Mouse (Mus musculus): ENCODE measurements around the gene D1Pas1. TPM values are rescaled to one million over a fixed set of nuclear protein-coding genes. Genes with fewer than 3 reads are reported as not detected.

The D1Pas1 gene
- polyA plus RNA-seq (2011; ENCODE audit: insufficient read depth, insufficient read length, low read depth, missing spikeins) = 2.3 and 2.5 TPM in 2 replicates

DNA sequence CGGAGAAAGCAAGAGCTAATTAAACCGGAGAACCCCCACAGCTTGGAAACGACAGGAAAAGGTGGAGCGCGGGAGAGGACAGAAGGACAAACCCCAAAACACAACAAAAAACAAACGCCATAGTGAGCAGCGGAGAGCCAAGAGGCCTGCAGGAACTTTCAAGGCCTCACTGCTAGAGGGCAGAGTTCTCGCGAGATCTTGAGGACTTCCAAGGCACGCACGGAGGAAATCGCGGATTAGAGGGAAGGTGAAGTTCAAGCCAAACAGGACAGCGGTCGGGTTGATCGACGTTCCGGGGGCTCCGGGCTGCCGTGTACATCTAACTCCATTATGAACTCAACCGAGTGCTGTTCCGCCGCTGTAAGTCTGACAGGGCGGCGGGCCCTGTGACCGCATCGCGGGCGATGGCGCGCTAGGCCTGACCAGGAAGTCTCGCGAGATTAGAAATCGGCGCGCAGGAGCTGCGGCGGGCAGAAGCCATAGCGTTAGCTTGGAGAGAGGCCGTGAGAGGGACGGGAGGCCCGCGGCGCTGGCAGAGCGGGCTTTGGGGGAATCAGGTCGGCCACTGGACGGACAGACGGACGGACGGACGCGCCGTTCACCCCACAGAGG lies at the start of gene D1Pas1:
TSS of gene D1Pas1 (plus strand) at position 216 of the 612 bp plus-strand sequence.
- TF ChIP-seq EP300 (IDR thresholded peaks at IDR 0.05; ENCODE audit: insufficient read depth, low read depth, low read length) (no peak), CTCF (IDR thresholded peaks at IDR 0.05; ENCODE audit: low read depth, low read length) (no peak), POLR2A (IDR thresholded peaks at IDR 0.05; ENCODE audit: insufficient read depth, low read length) (no peak)
- Histone ChIP-seq H3K27ac (ENCODE audit: insufficient read depth, low read length) (no peak within 1 kb of the TSS), H3K27me3 (ENCODE audit: control insufficient read depth, insufficient read depth, low read length, poor library complexity, severe bottlenecking) (no peaks in the 10 kb centered on the region), H3K4me1 (ENCODE audit: control insufficient read depth, insufficient read depth, low read length) (no peaks in the 10 kb centered on the region), H3K9me3 (replicated peaks; ENCODE audit: control insufficient read depth, insufficient read depth, low read length, poor library complexity, severe bottlenecking) (peaks cover 13% of the 10 kb centered on the region), H3K4me3 (ENCODE audit: low read depth, low read length) (peak within 1 kb of the TSS; percentile 64), H3K9ac (ENCODE audit: low read depth, poor library complexity, severe bottlenecking) (peak within 1 kb of the TSS; percentile 66), H3K36me3 (ENCODE audit: control insufficient read depth, insufficient read depth, low read length, poor library complexity, severe bottlenecking) (no peaks in the 10 kb centered on the region)

DNA sequence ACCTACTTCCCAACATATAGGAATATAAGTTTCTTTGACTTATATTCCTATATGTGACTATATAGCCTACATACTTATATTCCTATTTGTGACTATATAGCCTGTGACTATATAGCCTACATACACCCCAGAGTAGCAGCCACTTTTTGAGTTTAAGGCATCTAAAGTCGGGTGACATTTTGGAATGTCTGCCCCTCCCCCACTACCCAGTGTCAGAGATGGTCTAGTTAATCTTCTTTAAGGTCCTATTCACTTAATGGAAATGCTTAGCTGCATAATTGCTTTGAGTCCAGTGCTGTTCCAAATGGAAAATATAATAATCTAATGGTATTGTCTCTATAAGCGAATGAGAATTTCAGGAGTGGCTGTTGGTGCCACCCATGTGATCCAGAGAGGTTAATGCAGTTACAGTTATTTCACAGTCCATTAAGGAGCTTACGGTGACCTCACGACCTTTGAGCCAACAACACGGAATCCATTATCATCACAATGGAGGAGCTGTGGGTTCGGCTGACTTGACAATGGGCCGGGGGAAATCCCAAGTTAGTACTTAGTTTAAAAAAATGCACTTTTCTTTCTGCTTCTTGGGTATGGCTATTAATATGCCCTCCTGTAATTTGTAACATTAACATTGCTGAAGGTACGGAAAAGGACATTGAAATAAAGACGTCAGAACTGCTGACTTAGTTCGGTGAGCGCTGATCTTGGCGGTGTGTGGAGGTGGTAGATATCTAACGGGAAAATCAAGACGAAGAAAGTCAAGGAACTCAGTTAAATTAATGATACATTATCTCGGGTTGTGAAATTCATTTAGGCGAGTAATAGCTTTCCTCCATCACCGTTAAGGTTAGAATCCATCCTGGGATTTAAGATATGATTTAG lies 44.5 kb upstream of the D1Pas1 start:
- Histone ChIP-seq H3K4me1 (ENCODE audit: control insufficient read depth, insufficient read depth, low read length) (peaks cover 1% of the 10 kb centered on the region), H3K9ac (ENCODE audit: low read depth, poor library complexity, severe bottlenecking) (no peak overlapping the region), H3K27ac (ENCODE audit: insufficient read depth, low read length) (no peak overlapping the region), H3K27me3 (ENCODE audit: control insufficient read depth, insufficient read depth, low read length, poor library complexity, severe bottlenecking) (no peaks in the 10 kb centered on the region), H3K4me3 (ENCODE audit: low read depth, low read length) (no peak overlapping the region), H3K36me3 (ENCODE audit: control insufficient read depth, insufficient read depth, low read length, poor library complexity, severe bottlenecking) (no peaks in the 10 kb centered on the region), H3K9me3 (replicated peaks; ENCODE audit: control insufficient read depth, insufficient read depth, low read length, poor library complexity, severe bottlenecking) (no peaks in the 10 kb centered on the region)
- TF ChIP-seq CTCF (IDR thresholded peaks at IDR 0.05; ENCODE audit: low read depth, low read length) = no peak
- peak; percentile 82 for TF ChIP-seq EP300 (IDR thresholded peaks at IDR 0.05; ENCODE audit: insufficient read depth, low read depth, low read length)

GRCm38 (mm10) chr1:186924027-186924426 lies 43.2 kb upstream of the D1Pas1 start:
- Histone ChIP-seq H3K9me3 (replicated peaks; ENCODE audit: control insufficient read depth, insufficient read depth, low read length, poor library complexity, severe bottlenecking) (no peaks in the 10 kb centered on the region), H3K9ac (ENCODE audit: low read depth, poor library complexity, severe bottlenecking) (no peak overlapping the region), H3K27me3 (ENCODE audit: control insufficient read depth, insufficient read depth, low read length, poor library complexity, severe bottlenecking) (no peaks in the 10 kb centered on the region), H3K27ac (ENCODE audit: insufficient read depth, low read length) (no peak overlapping the region), H3K4me1 (ENCODE audit: control insufficient read depth, insufficient read depth, low read length) (peaks cover 1% of the 10 kb centered on the region), H3K36me3 (ENCODE audit: control insufficient read depth, insufficient read depth, low read length, poor library complexity, severe bottlenecking) (no peaks in the 10 kb centered on the region), H3K4me3 (ENCODE audit: low read depth, low read length) (no peak overlapping the region)
- TF ChIP-seq POLR2A (IDR thresholded peaks at IDR 0.05; ENCODE audit: insufficient read depth, low read length) = no peak
- no peak for TF ChIP-seq CTCF (IDR thresholded peaks at IDR 0.05; ENCODE audit: low read depth, low read length)
- no peak for TF ChIP-seq EP300 (IDR thresholded peaks at IDR 0.05; ENCODE audit: insufficient read depth, low read depth, low read length)

- H3K9ac ChIP-seq (ENCODE audit: low read depth, poor library complexity, severe bottlenecking) = no peak overlapping the region
- H3K36me3 ChIP-seq (ENCODE audit: control insufficient read depth, insufficient read depth, low read length, poor library complexity, severe bottlenecking) = no peaks in the 10 kb centered on the region
- H3K27me3 ChIP-seq (ENCODE audit: control insufficient read depth, insufficient read depth, low read length, poor library complexity, severe bottlenecking) = no peaks in the 10 kb centered on the region
- TF ChIP-seq CTCF (IDR thresholded peaks at IDR 0.05; ENCODE audit: low read depth, low read length) (no peak), POLR2A (IDR thresholded peaks at IDR 0.05; ENCODE audit: insufficient read depth, low read length) (no peak), EP300 (IDR thresholded peaks at IDR 0.05; ENCODE audit: insufficient read depth, low read depth, low read length) (no peak)
- H3K9me3 ChIP-seq (replicated peaks; ENCODE audit: control insufficient read depth, insufficient read depth, low read length, poor library complexity, severe bottlenecking) = no peaks in the 10 kb centered on the region
- H3K4me3 ChIP-seq (ENCODE audit: low read depth, low read length) = no peak overlapping the region
- peaks cover 1% of the 10 kb centered on the region for H3K4me1 ChIP-seq (ENCODE audit: control insufficient read depth, insufficient read depth, low read length)
- no peak overlapping the region for H3K27ac ChIP-seq (ENCODE audit: insufficient read depth, low read length)
Measured at GRCm38 (mm10) chr1:186925411-186925810, 41.8 kb upstream of the D1Pas1 start.

DNA sequence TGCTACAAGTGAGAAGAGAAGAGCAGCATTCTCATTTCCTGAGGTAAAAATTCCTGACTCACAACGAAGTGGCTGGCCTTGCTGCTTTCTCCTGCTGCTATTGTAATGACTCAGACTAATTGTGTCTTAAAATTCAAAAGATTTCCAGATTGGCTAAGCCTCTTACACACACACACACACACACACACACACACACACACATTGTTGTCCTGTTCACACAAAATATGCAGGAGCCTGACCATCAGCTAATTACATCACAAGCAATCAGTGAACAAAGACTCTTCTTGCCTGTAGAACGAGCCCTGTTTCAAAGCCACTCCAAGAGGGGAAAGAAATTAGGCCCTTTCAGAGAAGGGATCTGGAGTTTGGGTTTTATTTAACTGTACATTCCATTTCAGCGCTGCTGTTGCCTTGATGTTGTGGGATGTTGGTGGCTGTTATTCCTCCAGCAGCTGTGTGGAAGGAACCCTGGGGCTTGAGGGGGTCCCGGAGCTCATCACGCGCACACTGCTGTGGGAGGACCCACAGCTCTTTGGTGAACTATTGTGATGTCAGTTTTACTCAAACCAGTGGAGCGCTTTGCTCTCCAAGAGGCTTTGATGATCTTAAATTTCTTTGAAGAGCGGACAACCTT lies 40.8 kb upstream of the D1Pas1 start:
- H3K9ac ChIP-seq (ENCODE audit: low read depth, poor library complexity, severe bottlenecking) = no peak overlapping the region
- H3K27ac ChIP-seq (ENCODE audit: insufficient read depth, low read length) = 0 out of 2 replicates have a peak overlapping the region, but pooled peaks have one; percentile 25
- no peak for TF ChIP-seq EP300 (IDR thresholded peaks at IDR 0.05; ENCODE audit: insufficient read depth, low read depth, low read length)
- no peak for TF ChIP-seq POLR2A (IDR thresholded peaks at IDR 0.05; ENCODE audit: insufficient read depth, low read length)
- no peak overlapping the region for H3K4me3 ChIP-seq (ENCODE audit: low read depth, low read length)
- H3K4me1 ChIP-seq (ENCODE audit: control insufficient read depth, insufficient read depth, low read length) = peaks cover 1% of the 10 kb centered on the region
- H3K36me3 ChIP-seq (ENCODE audit: control insufficient read depth, insufficient read depth, low read length, poor library complexity, severe bottlenecking) = no peaks in the 10 kb centered on the region
- H3K27me3 ChIP-seq (ENCODE audit: control insufficient read depth, insufficient read depth, low read length, poor library complexity, severe bottlenecking) = no peaks in the 10 kb centered on the region
- no peaks in the 10 kb centered on the region for H3K9me3 ChIP-seq (replicated peaks; ENCODE audit: control insufficient read depth, insufficient read depth, low read length, poor library complexity, severe bottlenecking)

Measured in ES-Bruce4 (cell line).